Mouse (Mus musculus): Measurements from ENCODE around the gene Gstk1. TPM values are rescaled to one million over a fixed set of nuclear protein-coding genes. Genes with fewer than 3 reads are reported as not detected.

Gene Gstk1
- polyA plus RNA-seq (2015; fragmentation: Nextera tagmentation; extraction: Ambion mirVana): 8.7 and 10.1 TPM in 2 replicates

DNA sequence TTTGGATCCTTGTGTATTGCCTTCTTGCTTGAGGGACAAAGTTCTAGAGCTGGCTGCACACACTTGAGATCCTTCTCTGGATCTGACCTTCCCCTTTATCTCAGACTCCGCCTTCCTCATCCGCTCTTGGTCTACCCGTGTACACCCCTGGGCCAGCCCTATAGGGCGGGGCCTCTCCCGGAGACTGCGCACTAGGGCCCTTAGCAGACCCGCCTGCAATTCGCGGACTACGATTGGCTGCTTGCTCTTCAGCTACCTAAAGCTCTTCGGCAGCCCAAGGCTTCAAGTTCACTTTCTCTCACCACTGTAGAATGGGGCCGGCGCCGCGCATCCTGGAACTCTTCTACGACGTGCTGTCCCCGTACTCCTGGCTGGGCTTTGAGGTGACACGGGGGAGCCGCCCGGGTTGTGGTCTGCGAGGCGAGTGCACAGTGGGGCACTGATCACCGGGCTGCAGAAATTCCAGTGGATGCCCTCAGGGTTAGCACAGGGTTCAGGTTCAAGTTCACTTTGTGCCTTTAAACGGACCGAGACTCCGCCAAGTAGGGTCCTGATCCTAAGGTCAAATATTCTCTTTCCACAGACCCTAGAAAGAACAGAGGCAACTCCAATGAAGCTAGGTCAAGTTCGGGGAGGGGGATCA lies at the start of gene Gstk1:
Gstk1 (plus strand) TSS at position 225 of the 643 bp plus-strand sequence.
- H3K36me3 ChIP-seq (replicated peaks): no peaks in the 10 kb centered on the region
- peaks cover 6% of the 10 kb centered on the region for H3K4me1 ChIP-seq
- H3K27ac ChIP-seq: no peak within 1 kb of the TSS
- peak; percentile 100 for ATAC-seq (replicated peaks)
- 0 out of 2 replicates have a peak, but pooled peaks cover 6% of the 10 kb centered on the region for H3K27me3 ChIP-seq (replicated peaks)
- H3K9ac ChIP-seq: peak within 1 kb of the TSS; percentile 42
- H3K4me2 ChIP-seq: peak within 1 kb of the TSS; percentile 83
- WGBS: 3% methylated on average over 28 of the region's 28 CpGs
- H3K9me3 ChIP-seq: no peaks in the 10 kb centered on the region
- peak within 1 kb of the TSS; percentile 47 for H3K4me3 ChIP-seq

- H3K27ac ChIP-seq: no peak overlapping the region
- no peak for ATAC-seq (replicated peaks)
- H3K4me1 ChIP-seq: no peaks in the 10 kb centered on the region
- no peaks in the 10 kb centered on the region for H3K27me3 ChIP-seq (replicated peaks)
- no peak overlapping the region for H3K9ac ChIP-seq
- no peaks in the 10 kb centered on the region for H3K36me3 ChIP-seq (replicated peaks)
- H3K4me3 ChIP-seq: no peak overlapping the region
- no peak overlapping the region for H3K4me2 ChIP-seq
- WGBS: 44% methylated on average over 3 of the region's 3 CpGs
- H3K9me3 ChIP-seq: no peaks in the 10 kb centered on the region
Measured at GRCm38 (mm10) chr6:42197710-42198109, 48.0 kb upstream of the Gstk1 start.

- Histone ChIP-seq H3K27me3 (replicated peaks) (no peaks in the 10 kb centered on the region), H3K4me3 (no peak overlapping the region), H3K9ac (no peak overlapping the region), H3K36me3 (replicated peaks) (no peaks in the 10 kb centered on the region), H3K4me1 (no peaks in the 10 kb centered on the region), H3K4me2 (no peak overlapping the region), H3K27ac (no peak overlapping the region), H3K9me3 (no peaks in the 10 kb centered on the region)
- no peak for ATAC-seq (replicated peaks)
- 96% methylated on average over 1 of the region's 1 CpGs for WGBS
Measured at GRCm38 (mm10) chr6:42199498-42199897, 46.2 kb upstream of the Gstk1 start.

- Histone ChIP-seq H3K4me2 (no peak within 1 kb of the TSS), H3K4me1 (no peaks in the 10 kb centered on the region), H3K4me3 (no peak within 1 kb of the TSS), H3K9me3 (no peaks in the 10 kb centered on the region), H3K9ac (no peak within 1 kb of the TSS), H3K27me3 (replicated peaks) (no peaks in the 10 kb centered on the region), H3K27ac (no peak within 1 kb of the TSS), H3K36me3 (replicated peaks) (no peaks in the 10 kb centered on the region)
- ATAC-seq (replicated peaks): no peak
- 76% methylated on average over 2 of the region's 2 CpGs for WGBS
Measured at GRCm38 (mm10) chr6:42215028-42215427, 30.7 kb upstream of the Gstk1 start, which contains the start of gene Tas2r144. TSS of gene Tas2r144 (plus strand) at chr6:42215328.

DNA sequence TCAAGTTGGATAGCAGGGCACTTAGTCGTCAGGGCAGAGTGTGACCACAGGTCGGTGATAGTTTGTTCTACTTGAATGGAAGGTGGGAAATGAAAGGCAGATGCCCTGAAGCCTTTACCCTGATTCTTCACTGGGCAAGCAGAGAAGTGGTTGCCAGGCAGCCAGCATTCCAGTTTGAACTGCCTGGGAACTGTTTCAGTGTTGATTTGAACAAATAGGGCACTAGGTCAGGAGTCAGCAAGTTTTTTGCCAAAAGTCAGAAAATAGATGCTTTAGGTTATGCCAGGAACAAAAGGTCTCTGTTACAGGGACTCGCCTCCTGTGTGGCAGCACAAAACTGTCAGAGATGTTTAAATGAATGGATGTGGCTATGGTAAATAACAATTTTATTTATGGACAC lies 23.4 kb upstream of the Gstk1 start:
- Histone ChIP-seq H3K27ac (no peak overlapping the region), H3K27me3 (replicated peaks) (no peaks in the 10 kb centered on the region), H3K4me1 (no peaks in the 10 kb centered on the region), H3K9ac (no peak overlapping the region), H3K4me2 (no peak overlapping the region), H3K4me3 (no peak overlapping the region), H3K36me3 (replicated peaks) (no peaks in the 10 kb centered on the region), H3K9me3 (no peaks in the 10 kb centered on the region)
- ATAC-seq (replicated peaks): no peak
- WGBS: 65% methylated on average over 3 of the region's 3 CpGs

DNA sequence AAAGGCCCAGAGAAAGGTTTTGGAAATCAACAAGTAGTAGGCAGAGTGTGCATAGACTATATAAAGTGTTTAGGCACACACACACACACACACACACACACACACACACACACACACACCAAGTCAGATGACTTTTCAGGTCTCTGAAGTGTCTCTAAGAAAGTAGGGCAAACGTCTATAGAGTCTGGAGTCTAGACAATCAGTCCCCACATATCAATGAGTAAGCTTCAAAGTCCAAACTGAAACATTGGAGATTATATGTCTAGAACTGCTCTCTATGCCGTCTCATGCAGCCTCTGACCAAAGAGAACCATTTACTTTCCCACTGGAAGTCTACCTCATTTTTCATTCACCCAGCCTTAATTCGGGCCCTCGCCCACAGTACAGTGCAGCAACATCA lies 20.7 kb upstream of the Gstk1 start:
- H3K27ac ChIP-seq: no peak overlapping the region
- no peak overlapping the region for H3K4me3 ChIP-seq
- H3K9ac ChIP-seq: no peak overlapping the region
- ATAC-seq (replicated peaks): no peak
- H3K4me2 ChIP-seq: no peak overlapping the region
- H3K36me3 ChIP-seq (replicated peaks): no peaks in the 10 kb centered on the region
- H3K4me1 ChIP-seq: no peaks in the 10 kb centered on the region
- 73% methylated on average over 4 of the region's 4 CpGs for WGBS
- H3K27me3 ChIP-seq (replicated peaks): no peaks in the 10 kb centered on the region
- no peaks in the 10 kb centered on the region for H3K9me3 ChIP-seq

GRCm38 (mm10) chr6:42227240-42228101 lies 18.3 kb upstream of the Gstk1 start:
- Histone ChIP-seq H3K4me3 (no peak overlapping the region), H3K4me1 (no peaks in the 10 kb centered on the region), H3K27ac (no peak overlapping the region), H3K27me3 (replicated peaks) (no peaks in the 10 kb centered on the region), H3K9ac (no peak overlapping the region), H3K36me3 (replicated peaks) (no peaks in the 10 kb centered on the region), H3K9me3 (no peaks in the 10 kb centered on the region), H3K4me2 (no peak overlapping the region)
- 0 out of 2 replicates have a peak, but pooled peaks have one; percentile 73 for ATAC-seq (replicated peaks)
- whole genome bisulfite sequencing: 34% methylated on average over 17 of the region's 17 CpGs

DNA sequence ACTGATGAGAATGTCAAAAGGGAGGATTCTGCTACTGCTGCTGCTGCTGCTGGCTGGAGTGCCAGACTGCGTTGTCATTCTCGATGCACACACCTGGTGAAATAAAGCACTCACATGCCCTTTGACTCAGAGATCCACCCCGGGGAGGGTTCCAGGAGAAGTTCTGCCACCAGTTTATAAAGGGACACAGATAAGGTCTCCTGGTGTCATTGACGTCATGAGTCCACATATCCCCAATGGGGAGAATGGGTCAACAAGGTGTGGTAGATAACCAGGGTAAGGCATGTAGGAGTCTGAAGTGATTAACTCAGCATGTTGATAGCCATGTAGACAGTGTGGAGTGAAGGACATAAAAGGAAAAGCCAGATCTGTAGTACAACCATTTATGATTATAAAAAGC lies 16.1 kb upstream of the Gstk1 start:
- Histone ChIP-seq H3K27me3 (replicated peaks) (no peaks in the 10 kb centered on the region), H3K4me3 (no peak overlapping the region), H3K36me3 (replicated peaks) (no peaks in the 10 kb centered on the region), H3K27ac (no peak overlapping the region), H3K4me1 (no peaks in the 10 kb centered on the region), H3K4me2 (no peak overlapping the region), H3K9me3 (no peaks in the 10 kb centered on the region), H3K9ac (no peak overlapping the region)
- no peak for ATAC-seq (replicated peaks)
- WGBS: 73% methylated on average over 4 of the region's 4 CpGs

- no peaks in the 10 kb centered on the region for H3K9me3 ChIP-seq
- no peak overlapping the region for H3K4me3 ChIP-seq
- H3K27ac ChIP-seq: no peak overlapping the region
- no peaks in the 10 kb centered on the region for H3K36me3 ChIP-seq (replicated peaks)
- H3K9ac ChIP-seq: no peak overlapping the region
- 86% methylated on average over 3 of the region's 3 CpGs for WGBS
- ATAC-seq (replicated peaks): no peak
- H3K4me2 ChIP-seq: no peak overlapping the region
- no peaks in the 10 kb centered on the region for H3K27me3 ChIP-seq (replicated peaks)
- no peaks in the 10 kb centered on the region for H3K4me1 ChIP-seq
Measured at GRCm38 (mm10) chr6:42231191-42231590, 14.5 kb upstream of the Gstk1 start.

DNA sequence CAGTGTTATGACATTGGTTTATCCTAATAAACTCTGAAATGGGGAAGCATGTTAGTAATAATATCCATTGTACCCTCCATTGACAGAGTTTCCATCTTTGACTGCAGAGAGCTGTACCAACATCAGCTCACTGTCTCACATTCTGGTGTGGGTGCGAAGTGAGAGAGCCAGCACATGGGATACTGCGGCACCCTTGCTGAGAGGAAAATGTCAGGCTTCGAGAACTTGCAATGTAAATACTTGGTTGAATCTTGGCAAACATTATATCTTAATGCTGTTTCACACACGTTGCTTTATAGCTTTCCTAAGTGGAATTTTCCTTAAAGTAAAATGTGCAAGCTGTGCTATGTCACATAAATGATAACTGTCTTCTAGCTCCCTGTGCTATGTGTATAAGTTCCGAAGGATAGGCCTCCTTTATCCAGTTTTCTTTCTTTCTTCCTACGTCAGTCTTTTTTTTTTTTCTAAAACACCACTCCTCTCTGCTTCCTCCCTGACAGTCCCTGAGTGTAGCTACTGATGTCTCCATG lies 8.4 kb upstream of the Gstk1 start:
- no peak overlapping the region for H3K9ac ChIP-seq
- no peaks in the 10 kb centered on the region for H3K4me1 ChIP-seq
- no peak overlapping the region for H3K27ac ChIP-seq
- 72% methylated on average over 6 of the region's 6 CpGs for WGBS
- no peak overlapping the region for H3K4me3 ChIP-seq
- H3K4me2 ChIP-seq: no peak overlapping the region
- H3K9me3 ChIP-seq: no peaks in the 10 kb centered on the region
- no peaks in the 10 kb centered on the region for H3K36me3 ChIP-seq (replicated peaks)
- ATAC-seq (replicated peaks): no peak
- no peaks in the 10 kb centered on the region for H3K27me3 ChIP-seq (replicated peaks)

GRCm38 (mm10) chr6:42241311-42242045 lies 4.3 kb upstream of the Gstk1 start:
- no peaks in the 10 kb centered on the region for H3K9me3 ChIP-seq
- peaks cover 6% of the 10 kb centered on the region for H3K4me1 ChIP-seq
- H3K4me2 ChIP-seq: no peak overlapping the region
- no peak overlapping the region for H3K4me3 ChIP-seq
- H3K9ac ChIP-seq: no peak overlapping the region
- H3K27ac ChIP-seq: no peak overlapping the region
- 0 out of 2 replicates have a peak, but pooled peaks cover 2% of the 10 kb centered on the region for H3K27me3 ChIP-seq (replicated peaks)
- WGBS: 83% methylated on average over 6 of the region's 6 CpGs
- no peaks in the 10 kb centered on the region for H3K36me3 ChIP-seq (replicated peaks)
- no peak for ATAC-seq (replicated peaks)

DNA sequence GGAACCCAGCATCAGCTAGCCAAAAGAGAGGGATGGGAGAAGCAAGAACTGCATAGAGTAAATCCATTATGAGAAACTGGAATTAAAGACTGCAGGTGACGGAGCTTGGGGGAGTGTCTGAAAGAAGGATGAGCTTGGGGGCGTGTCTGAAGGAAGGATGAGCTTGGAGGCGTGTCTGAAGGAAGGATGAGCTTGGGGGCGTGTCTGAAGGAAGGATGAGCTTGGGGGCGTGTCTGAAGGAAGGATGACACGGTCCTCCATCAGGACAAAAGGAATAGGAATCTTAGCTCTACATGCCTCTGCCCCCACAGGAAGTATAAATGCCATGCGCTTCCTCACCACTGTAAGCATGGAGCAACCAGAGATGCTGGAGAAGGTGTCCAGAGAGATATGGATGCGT lies 1.4 kb downstream of the Gstk1 start:
- H3K36me3 ChIP-seq (replicated peaks): no peaks in the 10 kb centered on the region
- ATAC-seq (replicated peaks): peak; percentile 12; the same call in 1 of the 2 replicates
- H3K9me3 ChIP-seq: no peaks in the 10 kb centered on the region
- H3K27me3 ChIP-seq (replicated peaks): 0 out of 2 replicates have a peak, but pooled peaks cover 6% of the 10 kb centered on the region
- no peak overlapping the region for H3K9ac ChIP-seq
- 12% methylated on average over 8 of the region's 8 CpGs for WGBS
- H3K27ac ChIP-seq: no peak overlapping the region
- H3K4me2 ChIP-seq: peak overlapping the region; percentile 26
- H3K4me1 ChIP-seq: peaks cover 6% of the 10 kb centered on the region
- H3K4me3 ChIP-seq: peak overlapping the region; percentile 17
